Comparison of ENCODE assay signal across 1 mouse cellular context in the genomic region with DNA sequence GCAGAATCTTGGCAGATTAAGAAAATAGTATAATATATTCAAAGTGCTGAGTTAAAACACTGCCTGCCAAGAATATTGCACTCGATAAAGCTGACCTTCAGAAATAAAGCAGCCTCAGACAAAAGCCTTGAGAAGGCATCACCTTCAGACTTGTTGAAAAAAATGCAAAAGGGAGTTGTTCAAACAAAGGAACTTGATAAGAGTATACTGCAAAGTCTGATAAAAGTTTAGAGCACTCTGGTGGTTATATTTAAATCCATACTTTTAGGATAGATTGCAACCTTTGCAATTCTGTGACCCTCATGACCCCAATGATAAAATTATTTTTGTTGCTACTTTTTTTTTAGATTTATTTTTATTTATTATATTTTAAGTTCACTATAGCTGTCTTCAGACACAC.
TF ChIP-seq lines count a peak whose summit lies in the region.

No protein-coding gene starts in this region.

TF ChIP-seq in MEL, 35 proteins besides CTCF, POLR2A, EP300 and RAD21 (continued from another document):
- TF ChIP-seq ETS1 (IDR thresholded peaks at IDR 0.05; ENCODE audit: low read depth, low read length) = peak; percentile 39
- TF ChIP-seq MXI1 (IDR thresholded peaks at IDR 0.05; ENCODE audit: low read depth, low read length) = no peak
- no peak for TF ChIP-seq CHD2 (IDR thresholded peaks at IDR 0.05; ENCODE audit: low read length)
- TF ChIP-seq TAL1 (IDR thresholded peaks at IDR 0.05; ENCODE audit: low read length) = peak; percentile 48; the same call in 1 of the 2 replicates
- TF ChIP-seq GATA1 (IDR thresholded peaks at IDR 0.05; ENCODE audit: low read depth, low read length) = peak; percentile 84
- TF ChIP-seq KAT2A (conservative IDR thresholded peaks at IDR 0.05; ENCODE audit: low read depth, low read length) = no peak
- no peak for TF ChIP-seq USF1 (IDR thresholded peaks at IDR 0.05; ENCODE audit: low read depth, low read length)
- no peak for TF ChIP-seq JUND (IDR thresholded peaks at IDR 0.05; ENCODE audit: low read depth, low read length)
- no peak for TF ChIP-seq POLR2AphosphoS2 (IDR thresholded peaks at IDR 0.05; ENCODE audit: low read length)
- TF ChIP-seq MAFK (IDR thresholded peaks at IDR 0.05; ENCODE audit: borderline replicate concordance, low read depth, low read length) = peak; percentile 55; the same call in 1 of the 2 replicates
- no peak for TF ChIP-seq MYC (IDR thresholded peaks at IDR 0.05; ENCODE audit: low read depth, low read length)
TF ChIP-seq in MEL: peak in this region for 7.
